Mouse (Mus musculus) adrenal gland, postnatal 10 days (tissue): ENCODE results near the gene Kcnma1. TPM values are rescaled to one million over a fixed set of nuclear protein-coding genes. Genes with fewer than 3 reads are reported as not detected.

Experiments used
- DNase-seq: peaks from one replicate; pipeline ENCODE4 v3.0.0; 2021; ENCODE audit warnings: mixed read lengths
- long read RNA-seq, 2 experiments: library from polyadenylated mRNA; stranded (forward); transcript quantifications; one replicate each; pipeline ENCODE4 v2.0.0; 2021
- total RNA-seq, 2 experiments: library from RNA; stranded (reverse); gene quantifications; 2 replicates each; pipeline ENCODE4 v1.2.3; 2021

Kcnma1 gene
- 10 to 100 TPM; 27.2 to 48.2 TPM for total RNA-seq
- long read RNA-seq, experiment 1, partial matches to known transcripts, result 3 of 9 reads
- long read RNA-seq, experiment 1, other reads (novel, unspliced or antisense), result 6 of 9 reads
- long read RNA-seq, experiment 2, partial matches to known transcripts, result 1 of 4 reads
- long read RNA-seq, experiment 2, other reads (novel, unspliced or antisense), result 3 of 4 reads

DNA sequence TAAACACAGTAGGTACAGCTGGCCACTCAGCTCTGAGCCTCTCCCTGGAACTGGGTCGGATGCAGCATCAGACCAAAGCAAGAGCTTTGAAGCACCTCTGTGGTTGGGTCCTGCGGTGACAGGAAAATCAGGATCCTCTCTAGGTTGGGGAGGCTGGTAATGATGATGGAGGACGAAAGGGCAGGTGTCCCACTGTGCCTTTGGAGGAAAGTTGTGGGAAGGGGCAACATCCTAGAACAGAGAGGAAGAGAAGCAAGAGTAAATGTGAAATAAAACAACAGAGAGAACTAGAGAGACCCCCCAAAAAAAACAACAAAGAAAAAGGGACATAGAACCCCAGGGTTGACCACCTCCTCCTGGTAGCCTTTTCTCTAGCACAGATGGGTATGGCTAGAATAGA is at the start of gene Kcnma1:
TSS of gene Kcnma1 (minus strand) at position 101 of the 400 bp plus-strand sequence.
- no peak for DNase-seq

GRCm38 (mm10) chr14:24059747-24060146 is 45.5 kb upstream of the Kcnma1 start:
- peak; percentile 66 for DNase-seq

GRCm38 (mm10) chr14:24059287-24059686 is 45.0 kb upstream of the Kcnma1 start:
- no peak for DNase-seq

DNA sequence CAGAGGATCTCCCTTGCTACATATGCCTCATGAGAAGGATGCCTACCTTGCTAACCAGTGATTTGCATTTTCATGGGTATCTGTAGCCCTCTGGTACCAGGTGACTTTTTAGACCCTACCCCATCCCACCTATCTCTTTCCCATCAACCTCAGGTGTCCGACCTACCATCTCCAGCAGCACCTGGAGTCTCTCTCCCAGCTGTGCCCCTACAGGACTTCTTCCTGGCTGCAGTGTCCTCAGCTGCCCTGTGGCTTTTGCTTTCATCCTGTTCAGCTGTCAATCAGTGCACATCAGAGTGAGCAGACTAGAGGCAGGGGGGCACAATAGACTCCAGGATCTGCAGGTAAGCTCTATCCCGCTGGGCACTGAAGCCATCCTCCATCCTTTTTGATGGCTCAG is 37.5 kb upstream of the Kcnma1 start:
- DNase-seq, result no peak

- no peak for DNase-seq
These were observed 22.3 kb upstream of the Kcnma1 start for GRCm38 (mm10) chr14:24036609-24037008.

DNA sequence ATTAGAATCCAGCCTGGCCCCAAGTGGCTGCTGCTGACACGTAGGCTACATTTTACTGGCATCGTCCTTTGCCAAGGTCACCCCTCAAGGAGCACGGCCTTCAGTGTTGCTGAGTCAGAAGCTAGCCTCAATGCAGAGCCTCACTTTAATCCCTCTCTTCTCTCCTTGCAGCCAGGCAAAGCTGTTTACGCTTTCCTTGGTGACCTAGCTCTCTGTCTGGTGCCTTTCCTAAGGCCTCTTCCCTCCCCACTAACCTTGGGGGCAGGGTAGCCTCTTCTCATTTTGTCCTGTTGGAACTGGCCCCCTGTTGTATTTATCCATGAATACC is 21.9 kb upstream of the Kcnma1 start:
- peak; percentile 70 for DNase-seq

GRCm38 (mm10) chr14:24035486-24036207 is 21.4 kb upstream of the Kcnma1 start:
- peak; percentile 26 for DNase-seq

GRCm38 (mm10) chr14:24032876-24033389 is 18.6 kb upstream of the Kcnma1 start:
- DNase-seq, result no peak

- no peak for DNase-seq
These were observed 17.9 kb upstream of the Kcnma1 start for GRCm38 (mm10) chr14:24032201-24032600.

DNA sequence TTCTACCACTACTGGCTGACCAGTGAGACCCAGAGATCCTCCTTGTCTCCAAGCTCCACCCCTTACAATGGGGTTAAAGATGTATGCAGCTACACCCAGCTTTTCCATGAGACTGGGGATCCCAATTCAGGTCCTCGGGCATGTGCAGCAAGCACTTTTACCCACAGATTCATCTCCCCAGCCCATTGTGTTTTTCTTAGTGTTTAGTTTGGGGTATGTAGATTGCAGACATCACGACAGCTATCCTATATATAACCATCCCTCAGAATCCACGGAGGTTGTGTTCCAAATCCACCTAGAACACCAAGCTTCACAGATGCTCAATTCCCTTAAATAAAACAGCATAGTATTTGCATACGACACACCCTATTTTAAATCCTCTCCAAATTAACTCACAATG is 6.4 kb upstream of the Kcnma1 start:
- no peak for DNase-seq

- no peak for DNase-seq
These were observed 4.3 kb downstream of the Kcnma1 start for GRCm38 (mm10) chr14:24009978-24010377.

DNA sequence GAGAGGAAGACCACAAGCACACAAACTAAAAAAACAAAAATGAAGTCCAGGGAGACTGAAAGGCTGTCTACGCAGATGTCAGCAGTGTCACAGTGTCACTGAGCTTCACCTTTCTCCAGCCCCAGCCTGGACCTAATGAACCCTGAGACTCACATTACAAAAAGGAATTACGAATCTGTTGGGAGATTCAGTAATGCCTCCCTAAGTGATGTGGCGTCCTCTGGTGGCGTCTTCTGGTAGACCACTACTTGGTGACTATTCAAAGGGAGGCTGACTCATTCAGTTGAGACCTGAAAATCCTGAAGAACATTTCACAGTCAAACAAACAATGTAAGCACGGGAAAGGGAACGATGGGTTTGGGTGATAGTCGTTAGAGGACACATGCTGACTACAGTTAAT is 6.0 kb downstream of the Kcnma1 start:
- DNase-seq, result peak; percentile 91

- DNase-seq, result peak; percentile 35
These were observed 8.0 kb downstream of the Kcnma1 start for GRCm38 (mm10) chr14:24006276-24006675.

DNA sequence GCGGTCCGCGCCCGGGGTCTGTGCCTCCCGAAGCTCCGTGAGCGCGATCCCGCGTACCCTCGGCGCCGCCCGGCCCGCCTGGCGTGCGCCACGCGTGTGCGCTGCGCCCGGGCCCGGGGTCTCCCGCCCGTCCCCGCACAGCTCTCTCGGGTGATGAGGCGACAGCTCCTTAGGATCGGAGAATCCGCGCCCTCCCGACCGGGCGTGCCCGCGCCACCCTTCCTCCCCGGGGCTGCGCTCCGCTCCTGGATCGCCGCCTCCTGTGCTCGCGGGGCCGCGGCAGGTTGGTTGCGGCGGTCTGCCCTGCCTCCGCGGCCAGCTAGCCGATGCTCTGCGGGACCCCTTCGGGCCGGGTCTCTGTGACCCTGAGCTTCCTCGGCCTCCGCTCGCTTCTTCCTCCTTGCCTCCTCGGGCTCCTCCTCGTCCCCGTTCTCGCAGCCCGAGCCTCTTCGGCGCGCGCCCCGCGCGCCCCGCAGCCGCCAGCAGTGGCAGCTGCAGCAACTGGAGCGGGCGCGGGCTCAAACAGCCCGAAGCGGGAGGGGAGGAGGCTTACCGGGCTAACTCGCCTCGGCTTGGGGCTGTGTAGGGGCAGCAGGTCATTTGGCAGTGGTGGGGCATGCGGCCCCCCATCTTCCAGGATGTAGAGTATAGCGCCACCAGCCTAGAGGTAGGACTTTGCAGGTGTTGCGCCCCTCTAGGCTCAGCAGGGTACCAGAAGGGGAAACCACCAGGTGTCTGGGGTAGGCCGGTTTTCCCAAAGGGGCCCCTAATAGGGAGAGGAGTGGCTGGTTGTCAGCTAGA is 9.6 kb downstream of the Kcnma1 start:
- peak; percentile 68 for DNase-seq

DNA sequence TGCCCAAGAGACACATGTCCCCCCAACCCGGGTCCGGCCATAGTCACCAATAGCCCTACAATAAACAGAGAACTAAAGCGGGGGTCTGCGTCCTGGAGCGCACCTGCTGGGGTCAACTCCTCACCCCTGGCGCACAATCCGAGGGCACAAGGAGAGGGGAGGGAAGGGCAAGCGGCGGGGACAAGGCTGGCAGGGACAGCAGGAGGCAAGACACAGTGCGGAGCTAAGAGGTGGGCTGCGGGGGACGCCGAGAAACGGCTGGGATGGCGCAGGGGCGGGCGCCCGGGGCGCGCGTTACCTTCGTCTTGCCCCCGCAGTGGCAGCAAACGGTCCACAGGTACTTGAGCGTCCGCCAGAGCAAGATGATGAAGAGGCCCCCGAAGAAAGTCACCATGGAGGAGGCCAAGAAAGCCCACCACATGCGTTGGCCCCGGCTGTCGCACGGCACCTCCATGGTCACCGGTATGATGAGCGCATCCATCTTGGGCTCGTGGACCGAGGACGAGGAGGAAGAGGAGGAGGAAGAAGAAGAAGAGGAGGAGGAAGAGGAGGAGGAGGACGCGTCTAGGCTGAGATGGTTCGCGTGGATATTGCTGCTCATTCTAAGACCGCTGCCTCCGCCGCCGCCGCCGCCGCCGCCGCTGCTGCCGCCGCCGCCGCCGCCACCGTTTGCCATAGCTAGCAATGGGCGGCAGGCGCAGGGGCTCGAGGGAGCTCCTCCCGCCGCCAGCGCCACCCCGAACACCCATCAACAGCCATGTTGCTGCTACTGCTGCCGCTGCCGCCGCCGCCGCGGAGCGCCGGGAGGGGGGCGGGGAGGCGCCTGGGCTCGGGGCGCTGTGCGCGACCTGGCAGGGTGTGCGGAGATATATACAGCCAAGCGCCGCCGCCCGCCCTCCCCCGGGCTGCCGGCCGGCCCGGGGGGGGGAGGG is 10.6 kb downstream of the Kcnma1 start:
- peak; percentile 70 for DNase-seq

GRCm38 (mm10) chr14:24002647-24003046 is 11.6 kb downstream of the Kcnma1 start:
- no peak for DNase-seq

DNA sequence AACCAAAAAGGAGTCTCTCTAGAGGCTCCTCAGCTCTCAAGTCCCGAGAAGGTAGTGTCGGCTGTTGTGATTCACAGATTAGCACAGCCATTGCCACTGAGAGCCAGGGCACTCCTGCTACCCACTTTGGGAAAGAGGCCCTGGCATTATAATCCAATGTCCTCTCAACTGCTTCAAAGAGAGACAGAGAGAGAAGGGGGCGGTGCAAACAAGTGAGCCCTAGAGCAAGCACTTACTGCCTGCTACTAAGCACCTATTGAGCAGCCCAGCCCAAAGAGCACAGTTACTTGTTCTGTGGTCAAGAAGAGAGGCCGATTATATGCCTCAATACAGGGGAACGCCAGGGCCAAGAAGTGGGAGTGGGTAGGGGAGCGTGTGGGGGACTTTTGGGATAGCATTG is 16.4 kb downstream of the Kcnma1 start:
- DNase-seq, result no peak

DNA sequence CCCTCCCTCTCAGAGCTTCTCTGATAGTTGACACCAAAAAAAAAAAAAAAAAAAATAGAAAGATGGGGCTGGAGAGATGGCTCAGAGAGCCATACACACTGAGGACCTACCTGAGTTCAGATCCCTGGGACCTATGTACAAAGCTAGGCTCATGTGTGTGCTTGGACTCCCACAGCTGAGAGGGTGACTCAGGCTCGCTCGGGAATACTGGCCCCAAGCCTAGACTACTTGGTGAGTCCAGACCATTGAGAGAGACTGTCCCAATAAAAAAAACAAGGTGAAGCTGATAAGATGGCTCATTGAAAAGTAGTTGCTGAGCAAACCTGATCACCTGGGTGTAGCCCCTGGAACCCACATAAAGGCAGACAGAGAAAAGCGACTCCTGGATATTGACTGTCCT is 18.5 kb downstream of the Kcnma1 start:
- peak; percentile 34 for DNase-seq

- no peak for DNase-seq
These were observed 23.4 kb downstream of the Kcnma1 start for GRCm38 (mm10) chr14:23990871-23991270.

DNA sequence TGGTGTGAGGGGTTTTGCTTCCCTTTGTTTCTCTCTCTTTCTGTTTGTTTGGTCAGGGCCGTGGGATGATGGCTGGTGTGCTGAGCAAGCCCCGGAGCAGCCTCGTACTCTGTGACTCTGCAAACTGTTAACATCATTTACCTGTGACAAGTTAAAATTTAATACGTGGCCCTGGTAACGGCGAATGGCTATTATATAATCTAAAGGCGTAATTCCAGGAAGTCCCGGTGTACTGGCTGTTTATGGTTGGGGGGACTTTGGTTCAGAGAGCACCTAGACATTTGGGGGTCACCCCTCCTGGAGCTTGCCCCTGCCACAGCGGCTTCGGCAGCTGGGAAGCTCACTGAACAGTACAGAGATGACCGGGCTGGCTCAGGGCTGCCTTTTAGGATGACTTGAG is 24.6 kb downstream of the Kcnma1 start:
- no peak for DNase-seq

DNA sequence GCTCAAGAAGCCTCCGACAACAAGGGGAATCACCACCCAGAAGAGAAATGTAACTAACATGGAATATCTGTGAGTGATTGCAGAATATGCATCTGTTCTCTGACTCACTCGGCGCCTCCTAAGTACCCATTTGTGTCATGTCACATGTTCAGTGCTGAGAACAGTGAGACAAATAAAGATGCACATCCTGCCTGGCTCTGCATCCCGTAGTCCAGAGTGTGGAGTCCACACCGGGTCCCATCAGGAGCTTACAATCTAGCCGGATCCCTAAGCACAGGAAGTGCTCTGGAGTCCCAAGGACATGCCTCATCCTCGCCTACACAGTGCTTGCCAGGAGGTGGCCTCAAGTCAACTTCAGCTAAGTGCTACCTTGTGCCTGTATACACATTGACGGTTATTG is 32.1 kb downstream of the Kcnma1 start:
- no peak for DNase-seq

GRCm38 (mm10) chr14:23974685-23975084 is 39.6 kb downstream of the Kcnma1 start:
- DNase-seq, result no peak
